In the genomic region with DNA sequence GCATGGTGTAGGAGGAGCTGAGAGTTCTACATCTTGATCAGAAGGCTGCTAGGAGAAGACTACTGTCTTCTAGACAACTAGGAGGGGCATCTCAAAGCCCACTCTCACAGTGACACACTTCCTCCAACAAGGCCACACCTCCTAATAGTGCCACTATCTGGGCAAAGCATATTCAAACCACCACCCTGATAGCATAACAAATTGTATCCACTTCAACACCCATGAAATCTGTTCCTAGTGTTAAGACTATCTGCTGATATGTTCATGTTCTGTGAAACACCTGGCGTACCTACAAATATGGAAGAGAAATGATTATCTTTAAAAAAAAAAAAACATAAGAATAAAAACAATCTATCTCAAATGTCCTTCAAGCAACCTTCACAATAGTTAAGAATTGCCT, we compare ENCODE assay signal across 26 mouse cellular contexts. TPM values are rescaled to one million over a fixed set of nuclear protein-coding genes. Genes with fewer than 3 reads are reported as not detected.
DNase-seq lines count a peak whose midpoint lies in the region; ATAC-seq and TF ChIP-seq lines count a peak whose summit lies in the region.
"Had no signal": no experiment of that assay in that cellular context is flagged by ENCODE, and none has a peak within 500 bp of the region (broad histone marks: within the 10 kb centered on the region; RNA-seq: fewer than 3 reads in every experiment).

No protein-coding gene starts in this region.

- no peak for DNase-seq in liver, embryonic 13.5 days
- peak; percentile 23 for DNase-seq in midbrain, embryonic 11.5 days (ENCODE audit: low spot score, missing footprints)
- DNase-seq in midbrain, postnatal 0 days (ENCODE audit: low spot score), result no peak
- DNase-seq in right cerebral cortex, adult 18-20 months, result no peak
- DNase-seq in left cerebral cortex, adult 8-10 months (ENCODE audit: low spot score in 2 of 2), result no peak
- DNase-seq: adrenal gland, adult 8-10 months; adrenal gland, postnatal 14 days; adrenal gland, postnatal 36 days; cerebellum, adult 11-12 months; cerebellum, adult 2 months; cerebellum, adult 9-10 months; cerebellum, postnatal 10 days; cerebellum, postnatal 25 days; embryo, embryonic 11 days had no signal

- H3K27ac ChIP-seq in liver, embryonic 13.5 days, result no peak overlapping the region
- no peak overlapping the region for H3K27ac ChIP-seq in liver, embryonic 12.5 days
- H3K27ac ChIP-seq in midbrain, embryonic 11.5 days (ENCODE audit: low read depth, low read length), result no peak overlapping the region
- H3K27ac ChIP-seq in midbrain, postnatal 0 days (ENCODE audit: low read depth, low read length), result no peak overlapping the region
- H3K27ac ChIP-seq: embryonic facial prominence, embryonic 13.5 days; embryonic facial prominence, embryonic 15.5 days; forebrain, embryonic 10.5 days; forebrain, embryonic 12.5 days had no signal

- TF ChIP-seq CTCF in midbrain, postnatal 0 days (IDR thresholded peaks at IDR 0.05), result no peak

- no peaks in the 10 kb centered on the region for H3K27me3 ChIP-seq in liver, embryonic 13.5 days
- no peaks in the 10 kb centered on the region for H3K27me3 ChIP-seq in liver, embryonic 12.5 days (replicated peaks)
- H3K27me3 ChIP-seq in midbrain, embryonic 11.5 days (ENCODE audit: control insufficient read depth, insufficient read depth, low read length), result no peaks in the 10 kb centered on the region
- H3K27me3 ChIP-seq in midbrain, postnatal 0 days (ENCODE audit: insufficient read depth, low read length), result no peaks in the 10 kb centered on the region
- H3K27me3 ChIP-seq: embryonic facial prominence, embryonic 13.5 days; embryonic facial prominence, embryonic 15.5 days; forebrain, embryonic 12.5 days; Patski had no signal

- H3K4me2 ChIP-seq in liver, embryonic 13.5 days, result no peak overlapping the region
- H3K4me2 ChIP-seq in liver, embryonic 12.5 days, result no peak overlapping the region
- H3K4me2 ChIP-seq in midbrain, embryonic 11.5 days, result no peak overlapping the region
- no peak overlapping the region for H3K4me2 ChIP-seq in midbrain, postnatal 0 days (ENCODE audit: low read depth, low read length, poor library complexity, severe bottlenecking)
- H3K4me2 ChIP-seq: embryonic facial prominence, embryonic 13.5 days; embryonic facial prominence, embryonic 15.5 days; forebrain, embryonic 12.5 days had no signal

- H3K36me3 ChIP-seq in liver, embryonic 13.5 days, result no peaks in the 10 kb centered on the region
- H3K36me3 ChIP-seq in liver, embryonic 12.5 days, result no peaks in the 10 kb centered on the region
- no peaks in the 10 kb centered on the region for H3K36me3 ChIP-seq in midbrain, embryonic 11.5 days (ENCODE audit: control insufficient read depth, insufficient read depth, low read length)
- no peaks in the 10 kb centered on the region for H3K36me3 ChIP-seq in midbrain, postnatal 0 days (ENCODE audit: insufficient read depth, low read length)
- H3K36me3 ChIP-seq: embryonic facial prominence, embryonic 13.5 days; embryonic facial prominence, embryonic 15.5 days; forebrain, embryonic 10.5 days; forebrain, embryonic 12.5 days had no signal

- no peaks in the 10 kb centered on the region; the same call in 1 of the 2 replicates for H3K9me3 ChIP-seq in liver, embryonic 13.5 days (replicated peaks)
- H3K9me3 ChIP-seq in liver, embryonic 12.5 days (replicated peaks), result no peaks in the 10 kb centered on the region
- H3K9me3 ChIP-seq in midbrain, embryonic 11.5 days (ENCODE audit: control insufficient read depth, low read length), result no peaks in the 10 kb centered on the region
- H3K9me3 ChIP-seq in midbrain, postnatal 0 days (ENCODE audit: low read length), result no peaks in the 10 kb centered on the region
- H3K9me3 ChIP-seq: embryonic facial prominence, embryonic 13.5 days; embryonic facial prominence, embryonic 15.5 days; forebrain, embryonic 10.5 days; forebrain, embryonic 12.5 days had no signal

- peaks cover 18% of the 10 kb centered on the region; the same call in 1 of the 2 replicates for H3K4me1 ChIP-seq in liver, embryonic 13.5 days (replicated peaks)
- peaks cover 17% of the 10 kb centered on the region for H3K4me1 ChIP-seq in liver, embryonic 12.5 days
- no peaks in the 10 kb centered on the region for H3K4me1 ChIP-seq in midbrain, embryonic 11.5 days (ENCODE audit: control insufficient read depth, insufficient read depth, low read length)
- no peaks in the 10 kb centered on the region for H3K4me1 ChIP-seq in midbrain, postnatal 0 days (ENCODE audit: insufficient read depth, low read length)
- H3K4me1 ChIP-seq: forebrain, embryonic 12.5 days had no signal

- ATAC-seq in liver, embryonic 13.5 days (ENCODE audit: low read depth), result 0 out of 2 replicates have a peak, but pooled peaks have one; percentile 50
- ATAC-seq in liver, embryonic 12.5 days, result no peak
- no peak for ATAC-seq in midbrain, embryonic 11.5 days (ENCODE audit: low FRiP score)
- no peak for ATAC-seq in midbrain, postnatal 0 days (ENCODE audit: low FRiP score)
- ATAC-seq in common myeloid progenitor, adult 5-6 weeks (replicated peaks; ENCODE audit: low read depth, poor library complexity, severe bottlenecking), result 0 out of 2 replicates have a peak, but pooled peaks have one; percentile 32
- peak; percentile 49 for ATAC-seq in megakaryocyte-erythroid progenitor cell, adult 5-6 weeks (replicated peaks; ENCODE audit: low FRiP score, low TSS enrichment, poor library complexity, severe bottlenecking)
- ATAC-seq: activated CD4-positive, CD25-positive, alpha-beta regulatory T cell, adult 4 months; forebrain, embryonic 14.5 days; forebrain, embryonic 16.5 days; Patski had no signal

- no peak overlapping the region for H3K9ac ChIP-seq in liver, embryonic 13.5 days
- H3K9ac ChIP-seq in liver, embryonic 12.5 days, result no peak overlapping the region
- H3K9ac ChIP-seq in midbrain, embryonic 11.5 days (ENCODE audit: low read length), result no peak overlapping the region
- H3K9ac ChIP-seq in midbrain, postnatal 0 days (replicated peaks; ENCODE audit: low read length, poor library complexity, severe bottlenecking), result no peak overlapping the region
- H3K9ac ChIP-seq: embryonic facial prominence, embryonic 13.5 days; embryonic facial prominence, embryonic 15.5 days; forebrain, embryonic 12.5 days had no signal

- 38% methylated on average over 1 of the region's 1 CpGs for WGBS in liver, embryonic 13.5 days (ENCODE audit: insufficient replicate concordance)
- 57% methylated on average over 1 of the region's 1 CpGs for WGBS in liver, embryonic 12.5 days (ENCODE audit: insufficient replicate concordance)
- 91% methylated on average over 1 of the region's 1 CpGs for WGBS in midbrain, embryonic 11.5 days
- 100% methylated on average over 1 of the region's 1 CpGs for WGBS in midbrain, postnatal 0 days

- no peak overlapping the region for H3K4me3 ChIP-seq in liver, embryonic 13.5 days (replicated peaks)
- no peak overlapping the region for H3K4me3 ChIP-seq in liver, embryonic 12.5 days
- H3K4me3 ChIP-seq in midbrain, embryonic 11.5 days (ENCODE audit: low read depth, low read length), result no peak overlapping the region
- no peak overlapping the region for H3K4me3 ChIP-seq in midbrain, postnatal 0 days (ENCODE audit: low read depth, low read length)
- H3K4me3 ChIP-seq: embryonic facial prominence, embryonic 13.5 days; embryonic facial prominence, embryonic 15.5 days; erythroblast, embryonic 14.5 days; forebrain, embryonic 10.5 days; forebrain, embryonic 12.5 days had no signal

RNA-seq across cellular contexts. Expression of gene Abcd3, which starts 9.2 kb away (rescaled TPM):
- 20.7 and 27.9 TPM in 2 replicates for polyA plus RNA-seq in liver, embryonic 13.5 days (2015; fragmentation: Nextera tagmentation; extraction: Ambion mirVana)
- 28.2 and 29.6 TPM in 2 replicates for polyA plus RNA-seq in liver, embryonic 12.5 days (2016; fragmentation: Nextera tagmentation; extraction: Ambion mirVana)
- 58.7 and 60.0 TPM in 2 replicates for polyA plus RNA-seq in midbrain, embryonic 11.5 days (2014; fragmentation: Nextera tagmentation; extraction: Ambion mirVana)
- total RNA-seq in midbrain, postnatal 0 days (2014; rRNA removed), result 51.1 and 66.4 TPM in 2 replicates
- polyA plus RNA-seq in midbrain, postnatal 0 days (2015; fragmentation: Nextera tagmentation; extraction: Ambion mirVana), result 76.1 and 77.5 TPM in 2 replicates
- total RNA-seq in common myeloid progenitor, adult 5-6 weeks (2017), result 36.7 and 39.6 TPM in 2 replicates
- total RNA-seq in megakaryocyte-erythroid progenitor cell, adult 5-6 weeks (2014; fragmentation: Nextera tagmentation), result 21.1 and 29.6 TPM in 2 replicates
- total RNA-seq in megakaryocyte-erythroid progenitor cell, adult 5-6 weeks (2017), result 47.1 and 48.0 TPM in 2 replicates
- 10 to 100 TPM; 47.5 to 52.6 (median 50.6) TPM for total RNA-seq in left cerebral cortex, adult 8-10 months (2022)

Comparison
In these comparisons a context has a peak if more than half of its experiments do, and no peak if none do; other contexts are left out.
1. ATAC-seq: peak in liver, embryonic 13.5 days (single experiment), common myeloid progenitor, adult 5-6 weeks (single experiment) and megakaryocyte-erythroid progenitor cell, adult 5-6 weeks (single experiment); none in liver, embryonic 12.5 days (single experiment), midbrain, embryonic 11.5 days (single experiment) and midbrain, postnatal 0 days (single experiment).